Mouse (Mus musculus): ENCODE measurements around the gene Gm44965.

Gene Gm44965

GRCm38 (mm10) chr6:48593158-48594042, at the start of gene Gm44965, which contains the start of gene Repin1:
TSS of gene Gm44965 (plus strand) at chr6:48593941.
TSS of gene Repin1 (plus strand) at chr6:48593883.
- in situ Hi-C loops (cut with MboI) = no loop called here

- in situ Hi-C loops (cut with MboI) = no loop called here
These were observed 48.5 kb upstream of the Gm44965 start for GRCm38 (mm10) chr6:48545251-48545650.

GRCm38 (mm10) chr6:48546271-48546670, 47.5 kb upstream of the Gm44965 start:
- in situ Hi-C loops (cut with MboI) = no loop called here

- in situ Hi-C loops (cut with MboI) = no loop called here
These were observed 46.9 kb upstream of the Gm44965 start for GRCm38 (mm10) chr6:48546858-48547257.

GRCm38 (mm10) chr6:48548314-48548713, 45.4 kb upstream of the Gm44965 start:
- in situ Hi-C loops (cut with MboI) = no loop called here

- in situ Hi-C loops (cut with MboI) = no loop called here
These were observed 40.8 kb upstream of the Gm44965 start for GRCm38 (mm10) chr6:48552918-48553317.

- in situ Hi-C loops (cut with MboI) = no loop called here
These were observed 39.9 kb upstream of the Gm44965 start for GRCm38 (mm10) chr6:48553819-48554218.

GRCm38 (mm10) chr6:48554280-48555103, 39.2 kb upstream of the Gm44965 start, which contains the start of gene Lrrc61:
TSS of gene Lrrc61 (plus strand) at chr6:48554796.
- in situ Hi-C loops (cut with MboI) = no loop called here

- in situ Hi-C loops (cut with MboI) = no loop called here
These were observed 38.4 kb upstream of the Gm44965 start for GRCm38 (mm10) chr6:48555104-48555890.

- in situ Hi-C loops (cut with MboI) = no loop called here
These were observed 37.8 kb upstream of the Gm44965 start for GRCm38 (mm10) chr6:48555956-48556355.

GRCm38 (mm10) chr6:48565693-48566310, 27.9 kb upstream of the Gm44965 start:
- in situ Hi-C loops (cut with MboI) = no loop called here

- in situ Hi-C loops (cut with MboI) = no loop called here
These were observed 27.4 kb upstream of the Gm44965 start for GRCm38 (mm10) chr6:48566312-48566711.

GRCm38 (mm10) chr6:48568036-48568984, 25.4 kb upstream of the Gm44965 start:
- in situ Hi-C loops (cut with MboI) = no loop called here

- in situ Hi-C loops (cut with MboI) = no loop called here
These were observed 24.5 kb upstream of the Gm44965 start for GRCm38 (mm10) chr6:48569065-48569807.

GRCm38 (mm10) chr6:48572014-48572413, 21.7 kb upstream of the Gm44965 start:
- in situ Hi-C loops (cut with MboI) = no loop called here

GRCm38 (mm10) chr6:48572572-48573061, 21.1 kb upstream of the Gm44965 start, which contains the start of gene Rarres2:
TSS of gene Rarres2 (minus strand) at chr6:48572789.
- in situ Hi-C loops (cut with MboI) = no loop called here

GRCm38 (mm10) chr6:48573280-48573679, 20.5 kb upstream of the Gm44965 start:
- in situ Hi-C loops (cut with MboI) = no loop called here

GRCm38 (mm10) chr6:48573981-48574380, 19.8 kb upstream of the Gm44965 start:
- in situ Hi-C loops (cut with MboI) = no loop called here

- in situ Hi-C loops (cut with MboI) = no loop called here
These were observed 15.0 kb upstream of the Gm44965 start for GRCm38 (mm10) chr6:48578736-48579135.

Measured in mature B cell (primary cell).